Mouse (Mus musculus) megakaryocyte-erythroid progenitor cell, adult 5 weeks (primary cell): ENCODE data around the gene Ccdc82. TPM values are rescaled to one million over a fixed set of nuclear protein-coding genes. Genes with fewer than 3 reads are reported as not detected.

Experiments used
- polyA plus RNA-seq: library from polyadenylated mRNA; stranded (reverse); fragments of >175 nt; gene quantifications from 2 replicates; pipeline ENCODE4 v1.2.3, GENCODE M21; 2012

Ccdc82 gene
- polyA plus RNA-seq: 1.7 and 2.3 TPM in 2 replicates

GRCm38 (mm10) chr9:13246815-13247638, at the start of gene Ccdc82:
Ccdc82 (plus strand) TSS chr9:13246955.

GRCm38 (mm10) chr9:13245481-13245880, 1.3 kb upstream of the Ccdc82 start, which contains the start of gene Jrkl:
Jrkl (minus strand) TSS chr9:13245829.

GRCm38 (mm10) chr9:13297668-13298512, 51.1 kb downstream of the Ccdc82 start, which contains the start of gene Maml2:
Maml2 (plus strand) TSS chr9:13297957.

Other genes starting within 250 kb of the Ccdc82 start
- 0.19 and 0.24 TPM in 2 replicates for gene Jrkl, start 1.1 kb upstream of the Ccdc82 start, polyA plus RNA-seq
- 0.49 and 0.65 TPM in 2 replicates for gene Maml2, start 51.0 kb downstream of the Ccdc82 start, polyA plus RNA-seq
- gene Gm17571, start 199.8 kb downstream of the Ccdc82 start, polyA plus RNA-seq: not detected in 2 replicates